Mouse (Mus musculus) liver, embryonic 15.5 days (tissue): ENCODE data around the gene Ssh2. TPM values are rescaled to one million over a fixed set of nuclear protein-coding genes. Genes with fewer than 3 reads are reported as not detected.

Experiments
- ATAC-seq: fragments of 200-750 bp; cut with Nextera tagmentation; 2 replicates; pipeline ENCODE4 v1.8.0; 2017; ENCODE audit warnings: moderate number of reproducible peaks, mild to moderate bottlenecking, moderate library complexity; ENCODE audit not compliant: insufficient read depth
- H3K27ac ChIP-seq: fragments of 300-500 bp; sonication (generic); replicated peaks from 2 replicates; pipeline ENCODE4 v1.5.1; 2015; ENCODE audit warnings: mild to moderate bottlenecking, inconsistent platforms
- H3K27me3 ChIP-seq: fragments of 300-500 bp; sonication (generic); 2 replicates; pipeline ENCODE4 v1.6.1; 2015; ENCODE audit warnings: mild to moderate bottlenecking, inconsistent platforms
- H3K36me3 ChIP-seq: fragments of 300-500 bp; sonication (generic); replicated peaks from 2 replicates; pipeline ENCODE4 v1.6.1; 2015; ENCODE audit warnings: moderate library complexity, mild to moderate bottlenecking, inconsistent platforms
- H3K4me1 ChIP-seq: fragments of 300-500 bp; sonication (generic); replicated peaks from 2 replicates; pipeline ENCODE4 v1.6.1; 2015; ENCODE audit warnings: inconsistent platforms
- H3K4me2 ChIP-seq: fragments of 300-500 bp; sonication (generic); 2 replicates; pipeline ENCODE4 v1.6.1; 2015; ENCODE audit warnings: moderate library complexity, mild to moderate bottlenecking, inconsistent platforms
- H3K4me3 ChIP-seq: fragments of 300-500 bp; sonication (generic); replicated peaks from 2 replicates; pipeline ENCODE4 v1.5.1; 2015; ENCODE audit warnings: mild to moderate bottlenecking, inconsistent platforms
- H3K9ac ChIP-seq: fragments of 300-500 bp; sonication (generic); 2 replicates; pipeline ENCODE4 v1.6.1; 2015; ENCODE audit warnings: moderate library complexity, mild to moderate bottlenecking, inconsistent platforms
- H3K9me3 ChIP-seq: fragments of 300-500 bp; sonication (generic); replicated peaks from 2 replicates; pipeline ENCODE4 v1.6.1; 2016; ENCODE audit warnings: inconsistent platforms
- WGBS: fragments of 180-500 bp; shearing (Covaris S2); methylation state at CpG from one replicate; pipeline ENCODE4 v1.1.7; 2015; ENCODE audit warnings: mixed read lengths; ENCODE audit not compliant: insufficient replicate concordance; 5-methylcytosine and 5-hydroxymethylcytosine counted together
- polyA plus RNA-seq: library from polyadenylated mRNA; unstranded; fragments of >200 nt; fragmentation: Nextera tagmentation; extraction: Ambion mirVana; gene quantifications from 2 replicates; pipeline ENCODE4 v1.2.1, GENCODE M21; 2015

Ssh2 gene
- 3.9 and 5.1 TPM in 2 replicates for polyA plus RNA-seq

DNA sequence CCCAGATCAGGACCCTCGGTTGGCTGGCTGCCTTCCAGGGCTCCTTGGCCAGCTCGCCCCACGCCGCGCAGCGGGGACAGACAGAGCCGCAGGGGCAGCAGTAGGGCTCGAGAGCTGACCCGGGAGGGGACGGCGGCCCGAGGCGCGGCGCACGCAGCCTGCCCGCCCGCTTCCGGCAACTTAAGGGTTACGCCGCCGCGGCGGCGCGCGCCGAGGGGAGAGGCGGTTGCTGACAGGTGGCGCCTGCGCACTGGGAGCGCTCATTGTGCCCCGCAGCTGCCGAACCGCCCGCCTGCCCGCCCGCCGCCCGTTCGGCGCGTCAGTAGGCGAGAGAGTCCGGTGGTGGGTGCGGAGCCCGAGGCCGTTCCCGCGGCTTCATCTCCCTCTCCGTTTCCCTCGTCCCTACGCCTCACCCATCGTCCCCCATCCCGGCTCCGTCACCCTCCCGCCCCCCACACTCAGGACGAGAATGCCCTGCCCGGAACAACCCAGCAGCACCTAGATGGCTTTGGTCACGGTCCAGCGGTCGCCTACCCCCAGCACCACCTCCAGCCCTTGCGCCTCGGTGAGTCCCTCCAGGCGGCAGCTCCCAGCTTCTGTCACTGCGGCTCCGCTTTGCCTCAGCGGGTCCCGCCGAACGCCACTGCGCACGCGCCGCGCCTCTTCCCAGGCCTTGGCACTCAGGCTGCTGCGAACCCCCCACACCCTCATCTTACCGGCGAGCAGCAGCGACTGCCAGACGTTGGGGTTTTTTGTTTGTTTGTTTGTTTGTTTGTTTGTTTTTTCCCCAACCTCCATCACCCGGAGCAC, at the start of gene Ssh2:
Gene Ssh2, plus strand, starts transcription at position 337 of the 810 bp plus-strand sequence.
- peaks cover 26% of the 10 kb centered on the region for H3K4me1 ChIP-seq
- peak within 1 kb of the TSS; percentile 98 for H3K4me2 ChIP-seq
- peak within 1 kb of the TSS; percentile 95 for H3K4me3 ChIP-seq
- under 1% methylated on average over 73 of the region's 82 CpGs for WGBS
- H3K27ac ChIP-seq, result peak within 1 kb of the TSS; percentile 93
- ATAC-seq, result peak; percentile 87
- no peaks in the 10 kb centered on the region for H3K9me3 ChIP-seq
- no peaks in the 10 kb centered on the region for H3K27me3 ChIP-seq
- H3K36me3 ChIP-seq, result no peaks in the 10 kb centered on the region
- H3K9ac ChIP-seq, result peak within 1 kb of the TSS; percentile 98

DNA sequence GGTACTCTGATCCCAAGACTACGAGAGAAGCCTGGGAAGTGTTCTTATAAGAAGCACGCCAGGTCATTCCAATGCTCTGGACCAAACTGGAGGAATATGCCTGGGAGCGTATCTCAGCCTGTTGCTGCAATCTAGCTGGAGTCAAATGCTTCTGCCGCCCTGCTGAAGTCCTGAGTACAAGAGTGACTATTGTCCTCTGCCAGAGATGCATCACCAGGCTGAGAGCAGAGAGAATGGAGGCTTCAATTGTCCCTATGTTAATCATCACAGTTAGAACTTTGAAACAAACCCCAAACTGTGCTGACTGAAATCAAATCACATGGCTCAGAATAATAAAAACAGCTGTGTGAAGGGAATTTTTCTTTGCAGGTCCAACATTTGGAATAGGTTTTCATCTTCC, 42.4 kb upstream of the Ssh2 start:
- 62% methylated on average over 4 of the region's 4 CpGs for WGBS
- no peak overlapping the region for H3K4me2 ChIP-seq
- H3K4me3 ChIP-seq, result no peak overlapping the region
- H3K27me3 ChIP-seq, result no peaks in the 10 kb centered on the region
- no peak for ATAC-seq
- H3K9me3 ChIP-seq, result no peaks in the 10 kb centered on the region
- no peaks in the 10 kb centered on the region for H3K36me3 ChIP-seq
- H3K9ac ChIP-seq, result no peak overlapping the region
- H3K4me1 ChIP-seq, result no peaks in the 10 kb centered on the region
- H3K27ac ChIP-seq, result no peak overlapping the region

DNA sequence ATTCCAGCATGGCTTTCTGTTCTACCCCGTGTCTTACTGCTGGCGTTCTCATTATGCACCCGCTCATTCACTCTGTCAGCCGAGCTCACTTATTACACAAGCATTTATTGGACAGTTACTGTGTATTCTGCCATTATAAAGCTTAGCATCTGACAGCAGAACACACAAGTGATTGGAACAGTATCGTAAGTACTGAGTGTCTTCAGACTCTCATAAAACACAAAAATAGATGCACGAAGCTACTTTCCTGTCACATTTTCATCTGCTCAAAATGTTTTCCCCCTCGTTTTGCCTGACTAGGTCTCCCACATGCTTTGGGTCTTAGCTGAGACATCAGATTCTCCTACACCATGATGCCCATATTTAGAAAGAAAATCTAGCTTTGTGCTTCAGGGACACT, 41.6 kb upstream of the Ssh2 start:
- no peak overlapping the region for H3K9ac ChIP-seq
- H3K4me2 ChIP-seq, result no peak overlapping the region
- H3K36me3 ChIP-seq, result no peaks in the 10 kb centered on the region
- no peaks in the 10 kb centered on the region for H3K27me3 ChIP-seq
- no peaks in the 10 kb centered on the region for H3K9me3 ChIP-seq
- H3K27ac ChIP-seq, result no peak overlapping the region
- no peak for ATAC-seq
- H3K4me3 ChIP-seq, result no peak overlapping the region
- 67% methylated on average over 7 of the region's 7 CpGs for WGBS
- H3K4me1 ChIP-seq, result no peaks in the 10 kb centered on the region

DNA sequence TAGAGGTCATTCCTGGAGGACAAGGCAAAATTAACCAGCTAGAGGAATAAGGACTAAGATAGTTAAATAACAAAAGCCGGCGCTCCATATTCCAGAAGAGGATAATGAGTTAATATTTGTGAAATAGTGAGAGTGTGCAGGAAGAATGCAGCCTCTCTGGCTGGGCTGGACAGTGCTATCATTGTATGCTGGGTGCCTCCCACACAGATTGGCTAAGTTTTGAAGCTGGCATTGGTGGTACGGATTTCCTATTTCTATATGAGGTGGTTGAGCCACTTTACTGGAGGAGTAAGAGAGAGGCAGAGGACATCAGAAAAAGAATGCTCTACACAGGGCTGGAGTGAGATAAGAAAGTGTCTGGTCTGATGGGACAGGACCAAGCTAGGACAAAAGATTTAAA, 36.3 kb upstream of the Ssh2 start:
- 62% methylated on average over 3 of the region's 3 CpGs for WGBS

DNA sequence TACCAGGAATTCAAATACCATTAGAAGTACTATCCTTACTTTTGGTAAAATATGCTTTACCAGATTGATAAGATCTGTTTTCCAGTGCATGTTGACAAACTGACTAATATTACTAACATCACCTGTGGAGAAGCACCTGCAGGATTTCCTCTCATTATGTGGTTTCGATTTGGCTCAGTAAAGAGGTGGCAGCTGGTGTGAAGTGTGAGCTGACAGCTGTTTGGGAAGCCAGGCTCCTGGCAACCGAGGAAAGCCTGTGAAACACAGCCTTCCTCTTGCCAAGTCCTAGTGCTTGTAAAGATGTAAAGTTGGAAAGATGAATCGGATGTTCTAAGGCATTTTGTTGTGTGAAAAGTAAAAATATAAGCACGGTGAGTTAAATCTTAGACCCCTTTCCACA, 35.2 kb upstream of the Ssh2 start:
- Histone ChIP-seq H3K27me3 (no peaks in the 10 kb centered on the region), H3K36me3 (no peaks in the 10 kb centered on the region), H3K4me2 (no peak overlapping the region), H3K9ac (no peak overlapping the region), H3K27ac (no peak overlapping the region), H3K4me1 (no peaks in the 10 kb centered on the region), H3K4me3 (no peak overlapping the region), H3K9me3 (no peaks in the 10 kb centered on the region)
- no peak for ATAC-seq
- WGBS, result 55% methylated on average over 4 of the region's 4 CpGs

More for the DNA sequence above, 36.3 kb upstream of the Ssh2 start:
- no peak for ATAC-seq
- H3K4me3 ChIP-seq, result no peak overlapping the region
- no peaks in the 10 kb centered on the region for H3K4me1 ChIP-seq
- no peak overlapping the region for H3K4me2 ChIP-seq
- no peak overlapping the region for H3K27ac ChIP-seq
- H3K27me3 ChIP-seq, result no peaks in the 10 kb centered on the region
- H3K36me3 ChIP-seq, result no peaks in the 10 kb centered on the region
- no peaks in the 10 kb centered on the region for H3K9me3 ChIP-seq
- no peak overlapping the region for H3K9ac ChIP-seq

DNA sequence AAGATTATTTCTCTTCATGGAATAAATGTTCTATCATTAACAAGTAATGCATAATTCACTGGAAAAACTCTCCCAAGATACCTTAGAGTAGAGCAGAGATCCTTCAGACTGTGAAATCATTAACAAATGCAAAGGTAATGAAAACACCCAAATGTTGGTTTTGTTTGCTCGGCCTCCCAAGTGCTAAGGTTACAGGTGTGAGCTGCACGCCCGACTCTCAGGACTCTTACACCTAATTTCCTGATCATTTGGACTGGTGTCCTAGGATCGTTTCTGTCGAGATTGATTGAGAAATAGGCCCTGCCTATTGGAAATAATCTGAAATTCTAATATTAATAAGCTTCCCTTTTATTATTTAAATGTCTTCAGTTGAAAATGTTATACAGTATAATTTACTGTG, 34.6 kb upstream of the Ssh2 start:
- 46% methylated on average over 5 of the region's 5 CpGs for WGBS
- no peak overlapping the region for H3K9ac ChIP-seq
- no peaks in the 10 kb centered on the region for H3K27me3 ChIP-seq
- no peaks in the 10 kb centered on the region for H3K4me1 ChIP-seq
- H3K36me3 ChIP-seq, result no peaks in the 10 kb centered on the region
- no peak overlapping the region for H3K27ac ChIP-seq
- no peak overlapping the region for H3K4me3 ChIP-seq
- ATAC-seq, result no peak
- no peaks in the 10 kb centered on the region for H3K9me3 ChIP-seq
- H3K4me2 ChIP-seq, result no peak overlapping the region

DNA sequence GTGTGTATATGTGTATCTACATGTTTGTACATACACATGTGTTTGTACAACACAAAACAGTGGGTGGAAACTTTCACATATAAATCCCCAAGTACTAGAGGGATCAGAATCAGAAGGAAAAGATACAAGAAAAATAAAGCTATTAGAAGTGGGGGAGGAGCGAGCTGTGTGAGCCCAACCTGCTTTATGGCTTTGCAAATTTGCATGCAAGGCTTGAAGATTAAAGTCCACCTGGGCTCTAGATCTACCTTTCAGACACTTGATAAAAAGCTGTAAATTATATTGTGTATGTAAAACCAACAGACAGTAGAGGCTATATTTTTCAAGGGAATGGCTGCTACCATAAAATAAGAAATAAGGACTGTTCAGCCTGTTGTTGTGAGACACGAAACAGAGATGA, 34.0 kb upstream of the Ssh2 start:
- Histone ChIP-seq H3K9me3 (no peaks in the 10 kb centered on the region), H3K4me2 (no peak overlapping the region), H3K27me3 (no peaks in the 10 kb centered on the region), H3K4me1 (no peaks in the 10 kb centered on the region), H3K36me3 (no peaks in the 10 kb centered on the region), H3K9ac (no peak overlapping the region), H3K4me3 (no peak overlapping the region), H3K27ac (no peak overlapping the region)
- 65% methylated on average over 2 of the region's 2 CpGs for WGBS
- ATAC-seq, result no peak

DNA sequence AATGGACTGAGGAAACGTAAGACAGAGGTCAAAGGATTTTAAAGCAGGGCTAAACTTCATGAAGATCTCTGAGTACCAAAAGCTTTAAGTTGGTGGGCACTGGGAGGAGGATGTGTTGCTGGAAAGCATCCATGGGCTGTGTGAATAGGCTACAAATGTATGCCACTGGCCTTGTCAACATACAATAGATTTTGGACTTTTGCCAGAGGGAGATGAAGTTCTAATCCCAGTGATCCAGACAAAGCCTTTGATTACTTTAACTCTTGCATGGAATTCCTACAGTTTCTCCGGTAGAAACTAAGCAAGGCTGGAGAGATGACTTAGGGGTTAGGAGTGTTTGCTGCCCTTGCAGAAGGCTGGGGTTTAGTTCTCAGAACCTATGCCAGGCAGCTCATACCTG, 33.5 kb upstream of the Ssh2 start:
- no peaks in the 10 kb centered on the region for H3K4me1 ChIP-seq
- no peak overlapping the region for H3K4me3 ChIP-seq
- no peak overlapping the region for H3K9ac ChIP-seq
- H3K27me3 ChIP-seq, result no peaks in the 10 kb centered on the region
- ATAC-seq, result no peak
- 63% methylated on average over 2 of the region's 2 CpGs for WGBS
- no peak overlapping the region for H3K4me2 ChIP-seq
- H3K27ac ChIP-seq, result no peak overlapping the region
- H3K9me3 ChIP-seq, result no peaks in the 10 kb centered on the region
- H3K36me3 ChIP-seq, result no peaks in the 10 kb centered on the region

DNA sequence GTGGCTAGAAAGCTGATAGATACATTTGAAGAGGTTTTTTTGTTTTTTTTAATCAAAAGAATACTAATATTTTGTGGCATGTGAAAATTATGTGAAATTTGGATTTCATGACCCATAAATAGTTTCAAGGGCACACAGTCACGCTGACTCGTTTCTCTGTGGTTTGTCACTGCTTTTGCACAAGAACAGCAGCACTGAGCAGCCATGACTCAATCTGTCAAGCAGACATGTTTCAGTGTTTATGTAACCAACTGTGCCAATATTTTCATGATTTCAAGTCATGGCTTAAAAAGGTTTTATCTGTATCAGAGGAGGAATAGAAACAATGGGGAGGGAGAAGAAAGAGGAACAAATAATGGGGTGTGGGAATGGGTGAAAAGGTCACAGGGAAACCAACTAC, 31.2 kb upstream of the Ssh2 start:
- Histone ChIP-seq H3K27me3 (no peaks in the 10 kb centered on the region), H3K36me3 (no peaks in the 10 kb centered on the region), H3K9me3 (no peaks in the 10 kb centered on the region), H3K9ac (no peak overlapping the region), H3K4me2 (no peak overlapping the region), H3K4me1 (no peaks in the 10 kb centered on the region), H3K27ac (no peak overlapping the region), H3K4me3 (no peak overlapping the region)
- 36% methylated on average over 2 of the region's 2 CpGs for WGBS
- ATAC-seq, result no peak

DNA sequence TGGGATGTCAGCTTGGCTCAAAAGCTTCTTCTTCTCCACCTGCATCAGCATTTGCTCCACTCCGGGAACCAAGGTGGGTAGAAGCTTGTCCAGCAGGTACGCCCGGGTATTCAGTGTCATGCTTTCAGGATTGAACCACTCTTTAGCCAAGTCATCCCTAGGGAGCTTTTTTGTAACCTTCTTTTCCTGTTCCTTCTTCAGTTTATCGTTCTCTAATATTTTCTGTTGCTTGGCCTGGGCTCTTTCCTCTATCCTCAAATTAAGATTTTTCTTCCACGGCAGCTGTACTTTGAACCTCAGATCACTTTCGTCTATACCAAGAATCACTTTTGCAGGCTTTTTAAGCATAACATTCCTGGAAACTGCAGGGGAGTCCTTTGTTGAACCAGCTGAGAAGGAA, 27.2 kb upstream of the Ssh2 start, which contains the start of gene Efcab5:
Gene Efcab5, minus strand, starts transcription at position 101 of the 400 bp plus-strand sequence.
- no peak within 1 kb of the TSS for H3K4me2 ChIP-seq
- H3K9ac ChIP-seq, result no peak within 1 kb of the TSS
- H3K4me3 ChIP-seq, result no peak within 1 kb of the TSS
- H3K27ac ChIP-seq, result no peak within 1 kb of the TSS
- 78% methylated on average over 6 of the region's 6 CpGs for WGBS
- H3K27me3 ChIP-seq, result no peaks in the 10 kb centered on the region
- H3K36me3 ChIP-seq, result no peaks in the 10 kb centered on the region
- ATAC-seq, result no peak
- 0 out of 2 replicates have a peak, but pooled peaks cover 5% of the 10 kb centered on the region for H3K4me1 ChIP-seq
- H3K9me3 ChIP-seq, result no peaks in the 10 kb centered on the region

DNA sequence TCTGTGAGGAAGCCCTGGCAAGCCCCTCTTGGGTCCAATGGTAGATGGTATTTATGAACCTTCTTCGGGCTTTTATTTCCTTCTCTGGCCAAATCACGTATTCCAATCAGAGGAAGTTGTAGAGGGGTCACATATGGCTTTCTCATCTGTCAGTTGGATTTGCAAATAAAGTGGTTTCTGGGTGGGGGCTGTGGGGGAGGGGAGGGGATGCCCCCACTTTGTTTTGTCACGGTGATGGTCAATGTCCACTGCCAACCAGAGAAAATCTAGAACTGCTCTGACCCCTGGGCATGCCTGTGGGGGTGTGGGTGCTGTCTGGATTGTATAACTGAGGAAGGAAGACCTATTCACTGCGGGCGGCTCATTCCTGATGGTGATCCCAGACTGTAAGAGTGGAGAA, 22.7 kb upstream of the Ssh2 start:
- Histone ChIP-seq H3K4me2 (no peak overlapping the region), H3K9me3 (no peaks in the 10 kb centered on the region), H3K27ac (no peak overlapping the region), H3K27me3 (no peaks in the 10 kb centered on the region), H3K9ac (no peak overlapping the region), H3K4me1 (0 out of 2 replicates have a peak, but pooled peaks cover 14% of the 10 kb centered on the region), H3K4me3 (no peak overlapping the region), H3K36me3 (no peaks in the 10 kb centered on the region)
- no peak for ATAC-seq
- WGBS, result 56% methylated on average over 5 of the region's 5 CpGs
